In the genomic region with DNA sequence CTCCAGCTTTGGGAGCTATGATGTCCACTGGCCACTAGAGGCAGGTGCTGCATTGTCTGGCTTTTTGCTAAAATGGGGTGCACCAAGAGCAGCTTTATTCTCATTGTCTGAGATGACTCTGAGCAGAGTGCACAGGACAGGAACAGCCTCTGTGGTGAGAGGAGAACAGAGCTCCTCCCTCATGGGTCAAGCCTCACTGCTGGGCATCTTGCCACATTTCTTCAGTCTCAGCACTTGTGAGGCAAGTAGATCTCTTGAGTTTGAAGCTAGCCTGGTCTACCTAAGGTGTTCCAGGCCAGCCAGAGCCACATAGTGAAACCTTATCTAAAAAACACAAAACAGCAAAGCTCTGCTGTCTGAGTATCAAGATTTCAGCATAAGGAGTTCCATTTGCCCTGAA, we compare ENCODE assay signal across 26 mouse cellular contexts. TPM values are rescaled to one million over a fixed set of nuclear protein-coding genes. Genes with fewer than 3 reads are reported as not detected.
DNase-seq lines count a peak whose midpoint lies in the region; ATAC-seq and TF ChIP-seq lines count a peak whose summit lies in the region.
"Had no signal": no experiment of that assay in that cellular context is flagged by ENCODE, and none has a peak within 500 bp of the region (broad histone marks: within the 10 kb centered on the region; RNA-seq: fewer than 3 reads in every experiment).

No protein-coding gene starts in this region.

- ATAC-seq in intestine, postnatal 0 days, result no peak
- ATAC-seq in intestine, embryonic 16.5 days, result no peak
- ATAC-seq in midbrain, postnatal 0 days (ENCODE audit: low FRiP score), result no peak
- ATAC-seq: forebrain, embryonic 16.5 days; liver, postnatal 0 days; midbrain, embryonic 16.5 days had no signal

- no peak overlapping the region for H3K4me2 ChIP-seq in intestine, postnatal 0 days (replicated peaks; ENCODE audit: low read depth)
- H3K4me2 ChIP-seq in intestine, embryonic 16.5 days (ENCODE audit: low read depth, low read length), result no peak overlapping the region
- no peak overlapping the region for H3K4me2 ChIP-seq in midbrain, postnatal 0 days (ENCODE audit: low read depth, low read length, poor library complexity, severe bottlenecking)
- H3K4me2 ChIP-seq: hindbrain, embryonic 13.5 days; stomach, embryonic 15.5 days had no signal

- no peak overlapping the region for H3K27ac ChIP-seq in intestine, postnatal 0 days (ENCODE audit: low read depth, low read length)
- H3K27ac ChIP-seq in intestine, embryonic 16.5 days (ENCODE audit: low read length), result no peak overlapping the region
- H3K27ac ChIP-seq in midbrain, postnatal 0 days (ENCODE audit: low read depth, low read length), result no peak overlapping the region
- no peak overlapping the region for H3K27ac ChIP-seq in midbrain, embryonic 10.5 days (replicated peaks)
- H3K27ac ChIP-seq: hindbrain, embryonic 13.5 days; stomach, embryonic 15.5 days had no signal

- no peak overlapping the region for H3K4me3 ChIP-seq in intestine, postnatal 0 days (ENCODE audit: low read depth, low read length)
- H3K4me3 ChIP-seq in intestine, embryonic 16.5 days (ENCODE audit: low read length), result no peak overlapping the region
- no peak overlapping the region for H3K4me3 ChIP-seq in midbrain, postnatal 0 days (ENCODE audit: low read depth, low read length)
- H3K4me3 ChIP-seq in midbrain, embryonic 10.5 days, result no peak overlapping the region
- H3K4me3 ChIP-seq: hindbrain, embryonic 13.5 days; stomach, embryonic 15.5 days had no signal

- no peak overlapping the region for H3K9ac ChIP-seq in intestine, postnatal 0 days (ENCODE audit: low read depth, low read length)
- H3K9ac ChIP-seq in intestine, embryonic 16.5 days (ENCODE audit: low read depth, low read length), result no peak overlapping the region
- H3K9ac ChIP-seq in midbrain, postnatal 0 days (replicated peaks; ENCODE audit: low read length, poor library complexity, severe bottlenecking), result no peak overlapping the region
- H3K9ac ChIP-seq: hindbrain, embryonic 13.5 days; liver, postnatal 0 days; stomach, embryonic 15.5 days had no signal

- DNase-seq in midbrain, postnatal 0 days (ENCODE audit: low spot score), result no peak
- no peak for DNase-seq in midbrain, embryonic 10.5 days (ENCODE audit: low spot score)
- DNase-seq in R1 (ENCODE audit: low read depth, low spot score), result peak; percentile 42
- no peak for DNase-seq in cerebellum, postnatal 25 days
- no peak for DNase-seq in spleen, adult 18-20 months
- DNase-seq: adrenal gland, postnatal 10 days; cerebellum, adult 18-20 months; cerebellum, postnatal 36 days; embryo, embryonic 11 days; gastrocnemius, postnatal 14 days; heart, adult 18-20 months; heart, postnatal 36 days; kidney, postnatal 25 days; left cerebral cortex, postnatal 4 days; liver; liver, postnatal 0 days; lung, postnatal 10 days; thymus, postnatal 25 days had no signal

- peaks cover 12% of the 10 kb centered on the region for H3K9me3 ChIP-seq in intestine, postnatal 0 days (ENCODE audit: control insufficient read depth)
- peaks cover 14% of the 10 kb centered on the region for H3K9me3 ChIP-seq in intestine, embryonic 16.5 days (ENCODE audit: control insufficient read depth, low read length)
- peaks cover 19% of the 10 kb centered on the region; the same call in 1 of the 2 replicates for H3K9me3 ChIP-seq in midbrain, postnatal 0 days (ENCODE audit: low read length)
- peaks cover 18% of the 10 kb centered on the region for H3K9me3 ChIP-seq in midbrain, embryonic 10.5 days (replicated peaks)

- H3K36me3 ChIP-seq in intestine, postnatal 0 days (ENCODE audit: control insufficient read depth, insufficient read depth), result no peaks in the 10 kb centered on the region
- no peaks in the 10 kb centered on the region for H3K36me3 ChIP-seq in intestine, embryonic 16.5 days (ENCODE audit: control insufficient read depth, insufficient read depth, low read length)
- H3K36me3 ChIP-seq in midbrain, postnatal 0 days (ENCODE audit: insufficient read depth, low read length), result no peaks in the 10 kb centered on the region
- no peaks in the 10 kb centered on the region for H3K36me3 ChIP-seq in midbrain, embryonic 10.5 days
- H3K36me3 ChIP-seq: stomach, embryonic 15.5 days had no signal

- no peaks in the 10 kb centered on the region for H3K4me1 ChIP-seq in intestine, postnatal 0 days (replicated peaks; ENCODE audit: control insufficient read depth, insufficient read depth, low read length)
- H3K4me1 ChIP-seq in intestine, embryonic 16.5 days (ENCODE audit: control insufficient read depth, insufficient read depth, low read length), result no peaks in the 10 kb centered on the region
- H3K4me1 ChIP-seq in midbrain, postnatal 0 days (ENCODE audit: insufficient read depth, low read length), result no peaks in the 10 kb centered on the region
- H3K4me1 ChIP-seq in midbrain, embryonic 10.5 days, result 0 out of 2 replicates have a peak, but pooled peaks cover 4% of the 10 kb centered on the region

- H3K27me3 ChIP-seq in intestine, postnatal 0 days (replicated peaks; ENCODE audit: control insufficient read depth, insufficient read depth, low read length), result peaks cover 20% of the 10 kb centered on the region
- peaks cover 17% of the 10 kb centered on the region for H3K27me3 ChIP-seq in intestine, embryonic 16.5 days (replicated peaks; ENCODE audit: control insufficient read depth, insufficient read depth, low read length)
- peaks cover 12% of the 10 kb centered on the region; the same call in 1 of the 2 replicates for H3K27me3 ChIP-seq in midbrain, postnatal 0 days (ENCODE audit: insufficient read depth, low read length)
- H3K27me3 ChIP-seq in midbrain, embryonic 10.5 days (ENCODE audit: low read depth, poor library complexity, severe bottlenecking), result peaks cover 26% of the 10 kb centered on the region

- TF ChIP-seq CTCF in intestine, postnatal 0 days (IDR thresholded peaks at IDR 0.05; ENCODE audit: low read depth), result peak; percentile 29; the same call in 1 of the 2 replicates
- TF ChIP-seq CTCF in midbrain, postnatal 0 days (IDR thresholded peaks at IDR 0.05), result 0 out of 2 replicates have a peak, but pooled peaks have one; percentile 2

RNA-seq across cellular contexts. Expression of gene Tcfl5, which starts 4.3 kb away (rescaled TPM):
- 0.07 TPM in 2 replicates for polyA plus RNA-seq in intestine, postnatal 0 days (2015; fragmentation: Nextera tagmentation; extraction: Ambion mirVana)
- polyA plus RNA-seq in intestine, embryonic 16.5 days (2015; fragmentation: Nextera tagmentation; extraction: Ambion mirVana), result 0.10 and 0.12 TPM in 2 replicates
- total RNA-seq in midbrain, postnatal 0 days (2014; rRNA removed), result 5.9 and 7.8 TPM in 2 replicates
- polyA plus RNA-seq in midbrain, postnatal 0 days (2015; fragmentation: Nextera tagmentation; extraction: Ambion mirVana), result 0.79 and 1.0 TPM in 2 replicates
- 0.22 and 0.26 TPM in 2 replicates for polyA plus RNA-seq in midbrain, embryonic 10.5 days (2016; fragmentation: Nextera tagmentation; extraction: Ambion mirVana)
- total RNA-seq: heart, adult 18-20 months; megakaryocyte, adult 5-6 weeks had no signal
- polyA plus RNA-seq: heart, embryonic 14.5 days; liver, postnatal 0 days had no signal

RNA-seq across cellular contexts. Expression of gene Col9a3, which starts 49.3 kb away (rescaled TPM):
- 1.1 and 1.3 TPM in 2 replicates for polyA plus RNA-seq in intestine, postnatal 0 days (2015; fragmentation: Nextera tagmentation; extraction: Ambion mirVana)
- 4.1 and 6.2 TPM in 2 replicates for polyA plus RNA-seq in intestine, embryonic 16.5 days (2015; fragmentation: Nextera tagmentation; extraction: Ambion mirVana)
- total RNA-seq in midbrain, postnatal 0 days (2014; rRNA removed), result 19.9 and 47.6 TPM in 2 replicates
- polyA plus RNA-seq in midbrain, postnatal 0 days (2015; fragmentation: Nextera tagmentation; extraction: Ambion mirVana), result 29.6 and 29.8 TPM in 2 replicates
- polyA plus RNA-seq in midbrain, embryonic 10.5 days (2016; fragmentation: Nextera tagmentation; extraction: Ambion mirVana), result 2.6 and 3.7 TPM in 2 replicates

RNA-seq across cellular contexts. Expression of gene Ogfr, which starts 57.8 kb away (rescaled TPM):
- 32.5 and 34.4 TPM in 2 replicates for polyA plus RNA-seq in intestine, postnatal 0 days (2015; fragmentation: Nextera tagmentation; extraction: Ambion mirVana)
- 36.6 and 37.5 TPM in 2 replicates for polyA plus RNA-seq in intestine, embryonic 16.5 days (2015; fragmentation: Nextera tagmentation; extraction: Ambion mirVana)
- 121 and 126 TPM in 2 replicates for total RNA-seq in midbrain, postnatal 0 days (2014; rRNA removed)
- 82.1 and 82.4 TPM in 2 replicates for polyA plus RNA-seq in midbrain, postnatal 0 days (2015; fragmentation: Nextera tagmentation; extraction: Ambion mirVana)
- 104 and 107 TPM in 2 replicates for polyA plus RNA-seq in midbrain, embryonic 10.5 days (2016; fragmentation: Nextera tagmentation; extraction: Ambion mirVana)
